Mouse (Mus musculus): ENCODE results near the gene Pth2. TPM values are rescaled to one million over a fixed set of nuclear protein-coding genes. Genes with fewer than 3 reads are reported as not detected.
A peak's percentile ranks its signal among the peaks of the same experiment; 100 is the strongest.

The Pth2 gene
- total and polyA plus RNA-seq, 3 experiments, result not detected

GRCm38 (mm10) chr7:45211851-45212251, 31.1 kb downstream of the Pth2 start, which contains the start of gene Dkkl1:
Gene Dkkl1, minus strand, starts transcription at chr7:45212147.
- peak within 1 kb of the TSS; percentile 69 to 92 for H3K4me3 ChIP-seq (ENCODE audit: control insufficient read depth in 1 of 2, insufficient read depth in 1 of 2, low read depth in 2 of 2, low read length in 2 of 2)
- peaks cover 10 to 31% of the 10 kb centered on the region in 2 experiments for H3K4me1 ChIP-seq (ENCODE audit: control insufficient read depth in 1 of 2, insufficient read depth in 2 of 2, low read length in 2 of 2)
- peaks cover 0 to 14% of the 10 kb centered on the region in 2 experiments; a peak in 2 of 4 replicates for H3K36me3 ChIP-seq (ENCODE audit: control insufficient read depth in 1 of 2, insufficient read depth in 2 of 2, low read length in 2 of 2)
- DNase-seq (ENCODE audit: low read depth, low spot score), result peak; percentile 85
- no peaks in the 10 kb centered on the region for H3K27me3 ChIP-seq (ENCODE audit: control insufficient read depth in 1 of 2, insufficient read depth in 2 of 2, low read length in 2 of 2)
- peak within 1 kb of the TSS; percentile 30 for H3K27ac ChIP-seq (ENCODE audit: control insufficient read depth, low read depth, low read length)
- no peaks in the 10 kb centered on the region for H3K9me3 ChIP-seq (replicated peaks; ENCODE audit: insufficient read depth, low read length)
- peak within 1 kb of the TSS; percentile 59 for H3K9ac ChIP-seq (ENCODE audit: control insufficient read depth, low read depth, low read length, poor library complexity, severe bottlenecking)
- H3K79me2 ChIP-seq (ENCODE audit: control insufficient read depth, insufficient read depth, low read length, poor library complexity), result no peaks in the 10 kb centered on the region
- TF ChIP-seq BHLHE40 (IDR thresholded peaks at IDR 0.05; ENCODE audit: borderline replicate concordance, low read depth, low read length) (no peak), JUND (IDR thresholded peaks at IDR 0.05; ENCODE audit: low read depth, low read length) (peak; percentile 74; the same call in 1 of the 2 replicates), MAX (IDR thresholded peaks at IDR 0.05; ENCODE audit: low read length) (peak; percentile 31; the same call in 1 of the 2 replicates), EP300 (IDR thresholded peaks at IDR 0.05; ENCODE audit: low read depth in 1 of 2, low read length in 2 of 2) (no peak), SIN3A (IDR thresholded peaks at IDR 0.05; ENCODE audit: low read length) (peak; percentile 35), MXI1 (IDR thresholded peaks at IDR 0.05; ENCODE audit: low read depth, low read length) (0 out of 2 replicates have a peak, but pooled peaks have one; percentile 23)

GRCm38 (mm10) chr7:45212356-45212755, 31.6 kb downstream of the Pth2 start:
- peak overlapping the region; percentile 69 to 92 for H3K4me3 ChIP-seq (ENCODE audit: control insufficient read depth in 1 of 2, insufficient read depth in 1 of 2, low read depth in 2 of 2, low read length in 2 of 2)
- peaks cover 10 to 31% of the 10 kb centered on the region in 2 experiments for H3K4me1 ChIP-seq (ENCODE audit: control insufficient read depth in 1 of 2, insufficient read depth in 2 of 2, low read length in 2 of 2)
- peak; percentile 18; the same call in 1 of the 2 replicates for TF ChIP-seq ZNF384 (IDR thresholded peaks at IDR 0.05; ENCODE audit: low read depth, low read length)
- no peak for TF ChIP-seq MYB (IDR thresholded peaks at IDR 0.05; ENCODE audit: low read depth, low read length)
- H3K36me3 ChIP-seq (ENCODE audit: control insufficient read depth in 1 of 2, insufficient read depth in 2 of 2, low read length in 2 of 2), result peaks cover 0 to 14% of the 10 kb centered on the region in 2 experiments; a peak in 2 of 4 replicates
- H3K79me2 ChIP-seq (ENCODE audit: control insufficient read depth, insufficient read depth, low read length, poor library complexity), result no peaks in the 10 kb centered on the region
- no peak overlapping the region for H3K27ac ChIP-seq (ENCODE audit: control insufficient read depth, low read depth, low read length)
- no peak overlapping the region for H3K9ac ChIP-seq (ENCODE audit: control insufficient read depth, low read depth, low read length, poor library complexity, severe bottlenecking)
- H3K9me3 ChIP-seq (replicated peaks; ENCODE audit: insufficient read depth, low read length), result no peaks in the 10 kb centered on the region
- no peaks in the 10 kb centered on the region for H3K27me3 ChIP-seq (ENCODE audit: control insufficient read depth in 1 of 2, insufficient read depth in 2 of 2, low read length in 2 of 2)
- DNase-seq (ENCODE audit: low read depth, low spot score), result no peak

GRCm38 (mm10) chr7:45213708-45214107, 32.9 kb downstream of the Pth2 start:
- H3K27ac ChIP-seq (ENCODE audit: control insufficient read depth, low read depth, low read length), result no peak overlapping the region
- no peaks in the 10 kb centered on the region for H3K79me2 ChIP-seq (ENCODE audit: control insufficient read depth, insufficient read depth, low read length, poor library complexity)
- no peak overlapping the region for H3K4me3 ChIP-seq (ENCODE audit: control insufficient read depth in 1 of 2, insufficient read depth in 1 of 2, low read depth in 2 of 2, low read length in 2 of 2)
- no peak for DNase-seq (ENCODE audit: low read depth, low spot score)
- no peaks in the 10 kb centered on the region for H3K27me3 ChIP-seq (ENCODE audit: control insufficient read depth in 1 of 2, insufficient read depth in 2 of 2, low read length in 2 of 2)
- peaks cover 0 to 14% of the 10 kb centered on the region in 2 experiments; a peak in 2 of 4 replicates for H3K36me3 ChIP-seq (ENCODE audit: control insufficient read depth in 1 of 2, insufficient read depth in 2 of 2, low read length in 2 of 2)
- TF ChIP-seq RAD21 (IDR thresholded peaks at IDR 0.05; ENCODE audit: low read depth, low read length) (no peak), ZNF384 (IDR thresholded peaks at IDR 0.05; ENCODE audit: low read depth, low read length) (peak; percentile 45)
- H3K4me1 ChIP-seq (ENCODE audit: control insufficient read depth in 1 of 2, insufficient read depth in 2 of 2, low read length in 2 of 2), result peaks cover 10 to 31% of the 10 kb centered on the region in 2 experiments
- no peaks in the 10 kb centered on the region for H3K9me3 ChIP-seq (replicated peaks; ENCODE audit: insufficient read depth, low read length)
- no peak overlapping the region for H3K9ac ChIP-seq (ENCODE audit: control insufficient read depth, low read depth, low read length, poor library complexity, severe bottlenecking)

Measured in MEL (cell line).